Mouse (Mus musculus): ENCODE measurements around the gene Rbmx2.

- TF ChIP-seq CTCF (IDR thresholded peaks at IDR 0.05 in 2 of 3, conservative IDR thresholded peaks at IDR 0.05 in 1 of 3; ENCODE audit: control insufficient read depth in 1 of 3, insufficient read depth in 1 of 3, low read depth in 2 of 3, low read length in 3 of 3, poor library complexity in 1 of 3, severe bottlenecking in 1 of 3) (no peak), NRF1 (IDR thresholded peaks at IDR 0.05; ENCODE audit: insufficient read depth, low read depth, low read length, poor library complexity, severe bottlenecking) (no peak), HCFC1 (IDR thresholded peaks at IDR 0.05; ENCODE audit: low read depth, low read length) (no peak), E2F4 (IDR thresholded peaks at IDR 0.05; ENCODE audit: borderline replicate concordance, low read depth, low read length) (no peak), ZC3H11A (IDR thresholded peaks at IDR 0.05; ENCODE audit: low read depth, low read length) (no peak), ZNF384 (IDR thresholded peaks at IDR 0.05; ENCODE audit: low read depth, low read length) (no peak), POLR2A (IDR thresholded peaks at IDR 0.05; ENCODE audit: control insufficient read depth in 1 of 2, insufficient read depth in 1 of 2, low read depth in 1 of 2, low read length in 2 of 2, poor library complexity in 1 of 2) (no peak), RAD21 (IDR thresholded peaks at IDR 0.05; ENCODE audit: low read depth, low read length) (no peak)
Observed at GRCm38 (mm10) chrX:48709701-48710100, 14.9 kb downstream of the Rbmx2 start.
